Mouse (Mus musculus) heart, postnatal 0 days (tissue): ENCODE results near the gene A830031A19Rik.
A peak's percentile ranks its signal among the peaks of the same experiment; 100 is the strongest.

ENCODE experiments used
- CTCF ChIP-seq: IDR thresholded peaks from 2 replicates; pipeline ENCODE4 v1.5.1; 2016; ENCODE audit warnings: antibody characterized with exemption, control low read depth, low read depth
- EP300 ChIP-seq: IDR thresholded peaks from 2 replicates; pipeline ENCODE4 v1.6.1; 2016; ENCODE audit warnings: antibody characterized with exemption, low read depth

GRCm38 (mm10) chr11:24081016-24081686 is 6.3 kb upstream of the A830031A19Rik start:
- peak; percentile 49 for TF ChIP-seq CTCF
- no peak for TF ChIP-seq EP300
